Mouse (Mus musculus) limb, embryonic 11.5 days (tissue): Measurements from ENCODE around the gene Utp14a. TPM values are rescaled to one million over a fixed set of nuclear protein-coding genes. Genes with fewer than 3 reads are reported as not detected.

ENCODE experiments used
- ATAC-seq: fragments of 200-750 bp; cut with Nextera tagmentation; 2 replicates; pipeline ENCODE4 v1.8.0; 2017; ENCODE audit warnings: low read depth; ENCODE audit not compliant: insufficient number of reproducible peaks, low FRiP score, low TSS enrichment
- DNase-seq: peaks from one replicate; pipeline ENCODE4 v3.0.0-alpha.2; 2015; ENCODE audit warnings: low spot score
- H3K27ac ChIP-seq: fragments of 300-500 bp; sonication (generic); replicated peaks from 2 replicates; pipeline ENCODE4 v1.5.1; 2014; ENCODE audit warnings: low read depth, mild to moderate bottlenecking, low read length
- H3K27me3 ChIP-seq: fragments of 300-500 bp; sonication (generic); 2 replicates; pipeline ENCODE4 v1.6.1; 2014; ENCODE audit warnings: mild to moderate bottlenecking, low read length, mixed read lengths; ENCODE audit not compliant: control insufficient read depth, insufficient read depth
- H3K36me3 ChIP-seq: fragments of 300-500 bp; sonication (generic); 2 replicates; pipeline ENCODE4 v1.6.1; 2014; ENCODE audit warnings: mild to moderate bottlenecking, low read length, moderate library complexity, mixed read lengths; ENCODE audit not compliant: control insufficient read depth, insufficient read depth
- H3K4me1 ChIP-seq: fragments of 300-500 bp; sonication (generic); 2 replicates; pipeline ENCODE4 v1.6.1; 2014; ENCODE audit warnings: low read length, mixed read lengths; ENCODE audit not compliant: control insufficient read depth, insufficient read depth
- H3K4me2 ChIP-seq: fragments of 300-500 bp; sonication (generic); 2 replicates; pipeline ENCODE4 v1.6.1; 2014; ENCODE audit warnings: low read depth, mild to moderate bottlenecking, moderate library complexity; ENCODE audit not compliant: severe bottlenecking
- H3K4me3 ChIP-seq: fragments of 300-500 bp; sonication (generic); 2 replicates; pipeline ENCODE4 v1.5.1; 2014; ENCODE audit warnings: low read depth, low read length
- H3K9ac ChIP-seq: fragments of 300-500 bp; sonication (generic); 2 replicates; pipeline ENCODE4 v1.6.1; 2014; ENCODE audit warnings: mild to moderate bottlenecking, low read length
- H3K9me3 ChIP-seq: fragments of 300-500 bp; sonication (generic); 2 replicates; pipeline ENCODE4 v1.6.1; 2016; ENCODE audit warnings: low read length; ENCODE audit not compliant: control insufficient read depth
- WGBS: fragments of 180-500 bp; shearing (Covaris S2); extraction: QIAGEN DNeasy Blood & Tissue Kit; methylation state at CpG from one replicate; pipeline ENCODE4 v1.1.7; 2014; 5-methylcytosine and 5-hydroxymethylcytosine counted together
- polyA plus RNA-seq: library from polyadenylated mRNA; unstranded; fragments of >200 nt; fragmentation: Nextera tagmentation; extraction: Ambion mirVana; gene quantifications from 2 replicates; pipeline ENCODE4 v1.2.1, GENCODE M21; 2014

Utp14a gene
- polyA plus RNA-seq, 1 experiment from 2014 or later = 25.4 TPM

GRCm38 (mm10) chrX:48318194-48318593, 61.5 kb downstream of the Utp14a start:
- WGBS = 20% methylated on average over 9 of the region's 9 CpGs
- Histone ChIP-seq H3K4me2 (no peak overlapping the region), H3K4me1 (no peaks in the 10 kb centered on the region), H3K4me3 (no peak overlapping the region), H3K9ac (no peak overlapping the region), H3K36me3 (no peaks in the 10 kb centered on the region), H3K27me3 (no peaks in the 10 kb centered on the region), H3K9me3 (no peaks in the 10 kb centered on the region), H3K27ac (no peak overlapping the region)
- no peak; the same call in 1 of the 2 replicates for ATAC-seq
- peak; percentile 25 for DNase-seq

Other genes starting within 250 kb of the Utp14a start
- gene Apln, start 222.0 kb upstream of the Utp14a start, polyA plus RNA-seq = 3.3 and 4.8 TPM in 2 replicates
- gene Xpnpep2, start 148.1 kb upstream of the Utp14a start, polyA plus RNA-seq = 1.6 and 1.8 TPM in 2 replicates
- gene Sash3, start 110.4 kb upstream of the Utp14a start, polyA plus RNA-seq = 1.3 and 1.5 TPM in 2 replicates
- 3.6 and 4.3 TPM in 2 replicates for gene Zdhhc9, start 48.0 kb upstream of the Utp14a start, polyA plus RNA-seq
- gene Bcorl1, start 84.5 kb downstream of the Utp14a start, polyA plus RNA-seq = 5.3 and 5.4 TPM in 2 replicates
- gene Elf4, start 206.3 kb downstream of the Utp14a start, polyA plus RNA-seq = 2.4 and 2.6 TPM in 2 replicates